In genomic region chr13:119409330-119409707, GRCm38 (mm10) we compare ENCODE assay signal across 8 mouse cellular contexts. TPM values are rescaled to one million over a fixed set of nuclear protein-coding genes. Genes with fewer than 3 reads are reported as not detected.
DNase-seq lines count a peak whose midpoint lies in the region; ATAC-seq lines count a peak whose summit lies in the region.

No protein-coding gene starts in this region.

- peaks cover 4% of the 10 kb centered on the region; the same call in 1 of the 2 replicates for H3K36me3 ChIP-seq in embryonic facial prominence, embryonic 15.5 days
- peaks cover 6% of the 10 kb centered on the region for H3K36me3 ChIP-seq in heart, embryonic 14.5 days (ENCODE audit: control insufficient read depth, insufficient read depth, low read length)
- H3K36me3 ChIP-seq in macrophage (ENCODE audit: inconsistent target) = no peaks in the 10 kb centered on the region
- no peaks in the 10 kb centered on the region for H3K36me3 ChIP-seq in stomach, embryonic 16.5 days (ENCODE audit: control insufficient read depth, insufficient read depth, low read length)

- WGBS in embryonic facial prominence, embryonic 15.5 days = under 1% methylated on average over 13 of the region's 13 CpGs
- under 1% methylated on average over 13 of the region's 13 CpGs for WGBS in heart, embryonic 14.5 days
- WGBS in macrophage (ENCODE audit: missing documents) = 2% methylated on average over 12 of the region's 13 CpGs
- WGBS in stomach, embryonic 16.5 days = under 1% methylated on average over 13 of the region's 13 CpGs

- H3K4me3 ChIP-seq in embryonic facial prominence, embryonic 15.5 days (replicated peaks) = peak overlapping the region; percentile 87
- peak overlapping the region; percentile 95 to 100 for H3K4me3 ChIP-seq in heart, embryonic 14.5 days (ENCODE audit: control insufficient read depth in 1 of 2, insufficient read depth in 1 of 2, low read depth in 1 of 2, low read length in 2 of 2)
- H3K4me3 ChIP-seq in macrophage (ENCODE audit: inconsistent target) = peak overlapping the region; percentile 57
- H3K4me3 ChIP-seq in stomach, embryonic 16.5 days (replicated peaks; ENCODE audit: low read length) = peak overlapping the region; percentile 89

- DNase-seq in ES-CJ7 (ENCODE audit: low read depth, low spot score) = peak; percentile 79
- peak; percentile 84 for DNase-seq in adrenal gland, adult 8-10 months
- DNase-seq in kidney, postnatal 14 days = peak; percentile 90
- no peak for DNase-seq in natural killer cell, adult 2 months (ENCODE audit: low spot score in 2 of 2)

- ATAC-seq in embryonic facial prominence, embryonic 15.5 days (ENCODE audit: insufficient number of reproducible peaks, low FRiP score, low TSS enrichment, low read depth) = peak; percentile 82
- ATAC-seq in heart, embryonic 14.5 days (ENCODE audit: insufficient number of reproducible peaks, insufficient read depth, low FRiP score, low read depth) = peak; percentile 76
- peak; percentile 84 for ATAC-seq in stomach, embryonic 16.5 days (ENCODE audit: insufficient read depth, low FRiP score)

- H3K79me2 ChIP-seq in macrophage (ENCODE audit: inconsistent target) = peaks cover 15% of the 10 kb centered on the region; the same call in 1 of the 2 replicates

- peak overlapping the region; percentile 68 for H3K4me2 ChIP-seq in embryonic facial prominence, embryonic 15.5 days (replicated peaks)
- peak overlapping the region; percentile 79 for H3K4me2 ChIP-seq in heart, embryonic 14.5 days (ENCODE audit: low read length)
- peak overlapping the region; percentile 74 for H3K4me2 ChIP-seq in stomach, embryonic 16.5 days (ENCODE audit: low read depth, low read length)

- peak overlapping the region; percentile 94 for H3K27ac ChIP-seq in embryonic facial prominence, embryonic 15.5 days (replicated peaks)
- H3K27ac ChIP-seq in heart, embryonic 14.5 days (replicated peaks in 1 of 2; ENCODE audit: control insufficient read depth in 1 of 2, insufficient read depth in 1 of 2, low read depth in 2 of 2, low read length in 2 of 2) = peak overlapping the region; percentile 99 to 100
- peak overlapping the region; percentile 62 for H3K27ac ChIP-seq in macrophage
- H3K27ac ChIP-seq in stomach, embryonic 16.5 days (ENCODE audit: low read length) = peak overlapping the region; percentile 89

- H3K9me3 ChIP-seq in embryonic facial prominence, embryonic 15.5 days (replicated peaks) = no peaks in the 10 kb centered on the region
- H3K9me3 ChIP-seq in heart, embryonic 14.5 days (ENCODE audit: control insufficient read depth, low read length) = no peaks in the 10 kb centered on the region
- no peaks in the 10 kb centered on the region for H3K9me3 ChIP-seq in stomach, embryonic 16.5 days (replicated peaks; ENCODE audit: control insufficient read depth, low read length)

- peak overlapping the region; percentile 90 for H3K9ac ChIP-seq in embryonic facial prominence, embryonic 15.5 days
- peak overlapping the region; percentile 92 for H3K9ac ChIP-seq in heart, embryonic 14.5 days (ENCODE audit: low read length)
- peak overlapping the region; percentile 91 for H3K9ac ChIP-seq in stomach, embryonic 16.5 days (ENCODE audit: low read length)

- H3K4me1 ChIP-seq in embryonic facial prominence, embryonic 15.5 days = peaks cover 8% of the 10 kb centered on the region
- H3K4me1 ChIP-seq in heart, embryonic 14.5 days (ENCODE audit: control insufficient read depth in 2 of 2, insufficient read depth in 2 of 2, low read length in 2 of 2) = peaks cover 3 to 29% of the 10 kb centered on the region in 2 experiments; a peak in 3 of 4 replicates
- peaks cover 10% of the 10 kb centered on the region for H3K4me1 ChIP-seq in stomach, embryonic 16.5 days (ENCODE audit: control insufficient read depth, insufficient read depth, low read length)

- H3K27me3 ChIP-seq in embryonic facial prominence, embryonic 15.5 days = no peaks in the 10 kb centered on the region
- H3K27me3 ChIP-seq in heart, embryonic 14.5 days (ENCODE audit: control insufficient read depth, insufficient read depth, low read length) = no peaks in the 10 kb centered on the region
- H3K27me3 ChIP-seq in stomach, embryonic 16.5 days (ENCODE audit: control insufficient read depth, insufficient read depth, low read length) = no peaks in the 10 kb centered on the region

RNA-seq across cellular contexts. Expression of gene Paip1, which starts 19.1 kb away (rescaled TPM):
- 100 to 1,000 TPM; 137 to 191 (median 143) TPM for total RNA-seq in adrenal gland, adult 8-10 months (2022)
- polyA plus RNA-seq in embryonic facial prominence, embryonic 15.5 days (2015; fragmentation: Nextera tagmentation; extraction: Ambion mirVana) = 60.7 and 63.9 TPM in 2 replicates
- polyA plus RNA-seq in heart, embryonic 14.5 days (2014; fragmentation: Nextera tagmentation; extraction: Ambion mirVana) = 29.9 and 32.3 TPM in 2 replicates
- total RNA-seq in macrophage (2018; cell fraction: chromatin; rRNA removed) = 10 to 100 TPM; 22.6 to 64.1 (median 51.1) TPM
- total RNA-seq in macrophage (2018; cell fraction: cytosol; rRNA removed) = 10 to 100 TPM; 51.6 to 77.8 (median 63.5) TPM
- total RNA-seq in macrophage (2018; cell fraction: nucleus; rRNA removed) = 10 to 100 TPM; 26.4 to 67.6 (median 40.5) TPM
- polyA plus RNA-seq in macrophage (2018) = 52.1 to 79.7 TPM (median 63.6 TPM) in 3 replicates
- 57.0 and 64.1 TPM in 2 replicates for polyA plus RNA-seq in stomach, embryonic 16.5 days (2015; fragmentation: Nextera tagmentation; extraction: Ambion mirVana)

RNA-seq across cellular contexts. Expression of gene 4833420G17Rik, which starts 53.2 kb away (rescaled TPM):
- 10 to 100 TPM; 17.2 to 34.5 (median 21.5) TPM for total RNA-seq in adrenal gland, adult 8-10 months (2022)
- 64.1 and 70.5 TPM in 2 replicates for polyA plus RNA-seq in embryonic facial prominence, embryonic 15.5 days (2015; fragmentation: Nextera tagmentation; extraction: Ambion mirVana)
- polyA plus RNA-seq in heart, embryonic 14.5 days (2014; fragmentation: Nextera tagmentation; extraction: Ambion mirVana) = 44.4 and 45.3 TPM in 2 replicates
- 100 to 1,000 TPM in 18 of 26 experiments, 10 to 100 TPM in 8; 67.5 to 229 (median 132) TPM for total RNA-seq in macrophage (2018; cell fraction: chromatin; rRNA removed)
- 10 to 100 TPM in 22 of 26 experiments, 1 to 10 TPM in 4; 5.3 to 28.5 (median 15.8) TPM for total RNA-seq in macrophage (2018; cell fraction: cytosol; rRNA removed)
- 100 to 1,000 TPM in 11 of 26 experiments, 10 to 100 TPM in 15; 42.5 to 217 (median 84.1) TPM for total RNA-seq in macrophage (2018; cell fraction: nucleus; rRNA removed)
- 12.3 to 28.1 TPM (median 17.4 TPM) in 3 replicates for polyA plus RNA-seq in macrophage (2018)
- polyA plus RNA-seq in stomach, embryonic 16.5 days (2015; fragmentation: Nextera tagmentation; extraction: Ambion mirVana) = 49.5 and 50.8 TPM in 2 replicates

Comparison
In these comparisons a context has a peak if more than half of its experiments do, and no peak if none do; other contexts are left out.
1. DNase-seq: peak in ES-CJ7 (single experiment), adrenal gland, adult 8-10 months (single experiment) and kidney, postnatal 14 days (single experiment); none in natural killer cell, adult 2 months (0 of 2).
2. Peak in every context shown above with its lines, with median percentiles within 50 percentile points of each other: ATAC-seq, H3K27ac ChIP-seq, H3K4me2 ChIP-seq, H3K4me3 ChIP-seq and H3K9ac ChIP-seq.